Mouse (Mus musculus): ENCODE measurements at regions not wholly inside any gene's neighbourhood (a gene's known extent, or its start where the extent isn't known, plus 50 kb on each side); places are given as distances from the start of the nearest gene placed in this dataset.

GRCm38 (mm10) chr2:11387623-11388022 lies 166.3 kb downstream of the Pfkfb3 start:
- Histone ChIP-seq H3K4me1 (ENCODE audit: control insufficient read depth in 1 of 2, insufficient read depth in 2 of 2, low read length in 2 of 2) (no peaks in the 10 kb centered on the region), H3K9ac (ENCODE audit: control insufficient read depth, low read depth, low read length, poor library complexity, severe bottlenecking) (no peak overlapping the region), H3K4me3 (ENCODE audit: control insufficient read depth in 1 of 2, insufficient read depth in 1 of 2, low read depth in 2 of 2, low read length in 2 of 2) (no peak overlapping the region), H3K79me2 (ENCODE audit: control insufficient read depth, insufficient read depth, low read length, poor library complexity) (no peaks in the 10 kb centered on the region), H3K9me3 (replicated peaks; ENCODE audit: insufficient read depth, low read length) (no peaks in the 10 kb centered on the region), H3K36me3 (ENCODE audit: control insufficient read depth in 1 of 2, insufficient read depth in 2 of 2, low read length in 2 of 2) (no peaks in the 10 kb centered on the region), H3K27me3 (ENCODE audit: control insufficient read depth in 1 of 2, insufficient read depth in 2 of 2, low read length in 2 of 2) (no peaks in the 10 kb centered on the region), H3K27ac (ENCODE audit: control insufficient read depth, low read depth, low read length) (no peak overlapping the region)
- DNase-seq (ENCODE audit: low read depth, low spot score) = no peak
- TF ChIP-seq MAZ (IDR thresholded peaks at IDR 0.05; ENCODE audit: low read depth, low read length) (no peak), NRF1 (IDR thresholded peaks at IDR 0.05; ENCODE audit: insufficient read depth, low read depth, low read length, poor library complexity, severe bottlenecking) (no peak), RCOR1 (IDR thresholded peaks at IDR 0.05; ENCODE audit: low read depth, low read length) (no peak), TCF12 (IDR thresholded peaks at IDR 0.05; ENCODE audit: low read depth, low read length) (no peak), SMC3 (IDR thresholded peaks at IDR 0.05; ENCODE audit: low read depth, low read length) (no peak), MAFK (IDR thresholded peaks at IDR 0.05; ENCODE audit: borderline replicate concordance, low read depth, low read length) (no peak), ZMIZ1 (IDR thresholded peaks at IDR 0.05; ENCODE audit: low read depth, low read length) (no peak)

DNA sequence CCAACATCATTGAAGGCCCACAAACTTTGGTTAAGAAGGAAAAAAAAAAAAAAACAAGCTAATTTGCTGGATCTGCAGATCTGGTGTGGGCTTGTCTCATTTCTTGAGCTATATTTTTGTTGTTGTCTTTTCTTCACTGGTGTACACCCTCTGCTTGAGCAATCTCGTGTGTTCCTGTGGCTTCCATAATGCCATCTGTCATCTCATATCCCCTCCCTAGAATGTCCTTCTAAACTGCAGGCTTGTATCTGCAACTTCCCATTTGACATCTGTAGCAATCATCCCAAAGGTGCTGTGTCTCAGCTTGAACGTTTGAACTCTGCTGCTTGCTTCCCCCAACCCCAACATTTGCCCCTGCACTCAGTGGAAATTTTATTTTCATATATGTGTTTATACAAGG lies 170.1 kb downstream of the Pfkfb3 start:
- no peak overlapping the region for H3K27ac ChIP-seq (ENCODE audit: control insufficient read depth, low read depth, low read length)
- no peak for TF ChIP-seq MAFK (IDR thresholded peaks at IDR 0.05; ENCODE audit: borderline replicate concordance, low read depth, low read length)
- no peak for TF ChIP-seq ELF1 (IDR thresholded peaks at IDR 0.05; ENCODE audit: low read depth, low read length)
- no peak for TF ChIP-seq KAT2A (conservative IDR thresholded peaks at IDR 0.05; ENCODE audit: low read depth, low read length)
- TF ChIP-seq TAL1 (IDR thresholded peaks at IDR 0.05; ENCODE audit: low read length) = no peak
- TF ChIP-seq MEF2A (IDR thresholded peaks at IDR 0.05; ENCODE audit: extremely low read depth, insufficient replicate concordance, low read depth, low read length, poor library complexity, severe bottlenecking) = no peak
- TF ChIP-seq UBTF (IDR thresholded peaks at IDR 0.05; ENCODE audit: borderline replicate concordance, insufficient read depth, low read depth, low read length) = no peak
- TF ChIP-seq BHLHE40 (IDR thresholded peaks at IDR 0.05; ENCODE audit: borderline replicate concordance, low read depth, low read length) = no peak
- TF ChIP-seq NRF1 (IDR thresholded peaks at IDR 0.05; ENCODE audit: insufficient read depth, low read depth, low read length, poor library complexity, severe bottlenecking) = no peak
- TF ChIP-seq POLR2AphosphoS2 (IDR thresholded peaks at IDR 0.05; ENCODE audit: low read length) = no peak
- H3K9ac ChIP-seq (ENCODE audit: control insufficient read depth, low read depth, low read length, poor library complexity, severe bottlenecking) = no peak overlapping the region

More for the DNA sequence above, 170.1 kb downstream of the Pfkfb3 start:
- Histone ChIP-seq H3K9me3 (replicated peaks; ENCODE audit: insufficient read depth, low read length) (no peaks in the 10 kb centered on the region), H3K79me2 (ENCODE audit: control insufficient read depth, insufficient read depth, low read length, poor library complexity) (no peaks in the 10 kb centered on the region), H3K4me1 (ENCODE audit: control insufficient read depth in 1 of 2, insufficient read depth in 2 of 2, low read length in 2 of 2) (peaks cover 0 to 2% of the 10 kb centered on the region in 2 experiments; a peak in 1 of 4 replicates), H3K36me3 (ENCODE audit: control insufficient read depth in 1 of 2, insufficient read depth in 2 of 2, low read length in 2 of 2) (no peaks in the 10 kb centered on the region), H3K4me3 (ENCODE audit: control insufficient read depth in 1 of 2, insufficient read depth in 1 of 2, low read depth in 2 of 2, low read length in 2 of 2) (no peak overlapping the region), H3K27me3 (ENCODE audit: control insufficient read depth in 1 of 2, insufficient read depth in 2 of 2, low read length in 2 of 2) (no peaks in the 10 kb centered on the region)
- DNase-seq (ENCODE audit: low read depth, low spot score) = no peak
